Mouse (Mus musculus) cerebellum, adult 9-11 months (tissue): ENCODE measurements at regions not wholly inside any gene's neighbourhood (a gene's known extent, or its start where the extent isn't known, plus 50 kb on each side); places are given as distances from the start of the nearest gene placed in this dataset.
"Not testable (repeated sequence)": the region's sequence is repeated elsewhere in the genome, so short reads cannot be mapped to it uniquely, and the experiment has no call there.

ENCODE experiments used
- DNase-seq: peaks from one replicate; pipeline ENCODE4 v3.0.0; 2022

- peak; percentile 7 for DNase-seq
Observed at GRCm38 (mm10) chr15:44851346-44852064, 4717.3 kb downstream of the 9330182O14Rik start.

GRCm38 (mm10) chr15:44857080-44857479 lies 4722.9 kb downstream of the 9330182O14Rik start:
- no peak for DNase-seq

- DNase-seq, result no peak
Observed at GRCm38 (mm10) chr15:44859369-44859768, 4725.2 kb downstream of the 9330182O14Rik start.

GRCm38 (mm10) chr15:44860204-44860806 lies 4726.1 kb downstream of the 9330182O14Rik start:
- DNase-seq, result no peak

GRCm38 (mm10) chr15:44868537-44868936 lies 4734.4 kb downstream of the 9330182O14Rik start:
- DNase-seq, result no peak

GRCm38 (mm10) chr15:44869023-44869422 lies 4734.9 kb downstream of the 9330182O14Rik start:
- DNase-seq, result no peak

- DNase-seq, result no peak
Observed at GRCm38 (mm10) chr15:44869672-44870071, 4735.5 kb downstream of the 9330182O14Rik start.

- DNase-seq, result not testable (repeated sequence)
Observed at GRCm38 (mm10) chr15:44870934-44871333, 4736.8 kb downstream of the 9330182O14Rik start.

GRCm38 (mm10) chr15:44882219-44882618 lies 4748.1 kb downstream of the 9330182O14Rik start:
- DNase-seq, result no peak

GRCm38 (mm10) chr15:44891544-44891943 lies 4757.4 kb downstream of the 9330182O14Rik start:
- DNase-seq, result no peak

- no peak for DNase-seq
Observed at GRCm38 (mm10) chr15:44896220-44896619, 4762.1 kb downstream of the 9330182O14Rik start.

GRCm38 (mm10) chr15:44897572-44897971 lies 4763.4 kb downstream of the 9330182O14Rik start:
- DNase-seq, result no peak

- no peak for DNase-seq
Observed at GRCm38 (mm10) chr15:44907133-44907532, 4773.0 kb downstream of the 9330182O14Rik start.

GRCm38 (mm10) chr15:44913434-44913833 lies 4779.3 kb downstream of the 9330182O14Rik start:
- DNase-seq, result no peak

GRCm38 (mm10) chr15:44915005-44915404 lies 4780.8 kb downstream of the 9330182O14Rik start:
- no peak for DNase-seq

- no peak for DNase-seq
Observed at GRCm38 (mm10) chr15:44916479-44916878, 4782.3 kb downstream of the 9330182O14Rik start.

- no peak for DNase-seq
Observed at GRCm38 (mm10) chr15:44924686-44925085, 4790.5 kb downstream of the 9330182O14Rik start.

GRCm38 (mm10) chr15:44927058-44927457 lies 4792.9 kb downstream of the 9330182O14Rik start:
- DNase-seq, result no peak

GRCm38 (mm10) chr15:44948626-44949025 lies 4814.5 kb downstream of the 9330182O14Rik start:
- no peak for DNase-seq

- no peak for DNase-seq
Observed at GRCm38 (mm10) chr15:44950952-44951642, 4816.9 kb downstream of the 9330182O14Rik start.
